21 mouse cellular contexts compared by ENCODE assay signal in the genomic region with DNA sequence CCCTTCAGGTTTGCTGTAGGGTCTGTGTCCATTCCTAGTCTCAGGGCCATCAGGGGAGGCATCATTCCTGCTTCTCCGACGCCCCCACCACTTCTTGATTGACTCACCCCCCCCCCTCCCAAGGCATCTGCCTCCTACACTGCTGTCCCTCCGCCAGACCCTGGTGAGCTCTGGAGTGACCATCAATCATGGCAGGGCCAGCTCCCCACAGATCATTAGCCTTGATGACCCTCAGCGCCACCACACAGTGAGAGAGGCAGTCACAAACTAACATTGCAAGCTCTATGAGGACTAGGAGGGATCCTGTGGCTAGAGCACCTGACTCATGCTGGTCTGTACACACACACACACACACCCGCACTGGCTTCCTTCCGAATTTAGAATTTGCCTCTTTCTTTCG. TPM values are rescaled to one million over a fixed set of nuclear protein-coding genes. Genes with fewer than 3 reads are reported as not detected.
A peak's percentile ranks its signal among the peaks of the same experiment; 100 is the strongest.
DNase-seq lines count a peak whose midpoint lies in the region; ATAC-seq lines count a peak whose summit lies in the region.
"Had no signal": no experiment of that assay in that cellular context is flagged by ENCODE, and none has a peak within 500 bp of the region (broad histone marks: within the 10 kb centered on the region; RNA-seq: fewer than 3 reads in every experiment).

No protein-coding gene starts in this region.

- intact Hi-C loops in left cerebral cortex, postnatal 36 days (cut with DNase I), result no loop called here

- no peak overlapping the region for H3K9ac ChIP-seq in kidney, embryonic 16.5 days (replicated peaks; ENCODE audit: low read length)
- H3K9ac ChIP-seq in midbrain, embryonic 11.5 days (ENCODE audit: low read length), result no peak overlapping the region
- H3K9ac ChIP-seq: embryonic facial prominence, embryonic 13.5 days; heart, embryonic 15.5 days had no signal

- H3K4me1 ChIP-seq in kidney, embryonic 16.5 days (ENCODE audit: insufficient read depth, low read length), result peaks cover 15% of the 10 kb centered on the region
- peaks cover 41% of the 10 kb centered on the region for H3K4me1 ChIP-seq in limb, embryonic 10.5 days
- no peaks in the 10 kb centered on the region for H3K4me1 ChIP-seq in midbrain, embryonic 11.5 days (ENCODE audit: control insufficient read depth, insufficient read depth, low read length)
- H3K4me1 ChIP-seq: embryonic facial prominence, embryonic 13.5 days had no signal

- peak; percentile 88 for ATAC-seq in kidney, embryonic 16.5 days (ENCODE audit: low FRiP score, low TSS enrichment)
- no peak for ATAC-seq in midbrain, embryonic 11.5 days (ENCODE audit: low FRiP score)
- ATAC-seq: forebrain, embryonic 14.5 days; hindbrain, postnatal 0 days; intestine, postnatal 0 days had no signal

- H3K27me3 ChIP-seq in kidney, embryonic 16.5 days (ENCODE audit: insufficient read depth, low read length), result no peaks in the 10 kb centered on the region
- peaks cover 7% of the 10 kb centered on the region; the same call in 1 of the 2 replicates for H3K27me3 ChIP-seq in limb, embryonic 10.5 days (ENCODE audit: low read depth, poor library complexity, severe bottlenecking)
- H3K27me3 ChIP-seq in midbrain, embryonic 11.5 days (ENCODE audit: control insufficient read depth, insufficient read depth, low read length), result no peaks in the 10 kb centered on the region
- H3K27me3 ChIP-seq: embryonic facial prominence, embryonic 13.5 days; heart, embryonic 15.5 days had no signal

- H3K36me3 ChIP-seq in kidney, embryonic 16.5 days (ENCODE audit: insufficient read depth, low read length), result no peaks in the 10 kb centered on the region
- H3K36me3 ChIP-seq in limb, embryonic 10.5 days, result no peaks in the 10 kb centered on the region
- H3K36me3 ChIP-seq in midbrain, embryonic 11.5 days (ENCODE audit: control insufficient read depth, insufficient read depth, low read length), result no peaks in the 10 kb centered on the region
- H3K36me3 ChIP-seq: embryonic facial prominence, embryonic 13.5 days; G1E; heart, embryonic 15.5 days; midbrain, embryonic 10.5 days had no signal

- no peaks in the 10 kb centered on the region for H3K9me3 ChIP-seq in kidney, embryonic 16.5 days (ENCODE audit: low read length)
- H3K9me3 ChIP-seq in limb, embryonic 10.5 days (replicated peaks), result no peaks in the 10 kb centered on the region
- H3K9me3 ChIP-seq in midbrain, embryonic 11.5 days (ENCODE audit: control insufficient read depth, low read length), result no peaks in the 10 kb centered on the region
- H3K9me3 ChIP-seq: embryonic facial prominence, embryonic 13.5 days; G1E; heart, embryonic 15.5 days; midbrain, embryonic 10.5 days had no signal

- no peak overlapping the region for H3K4me3 ChIP-seq in kidney, embryonic 16.5 days (ENCODE audit: low read length)
- H3K4me3 ChIP-seq in limb, embryonic 10.5 days, result no peak overlapping the region
- no peak overlapping the region for H3K4me3 ChIP-seq in midbrain, embryonic 11.5 days (ENCODE audit: low read depth, low read length)
- H3K4me3 ChIP-seq: embryonic facial prominence, embryonic 13.5 days; heart, embryonic 15.5 days; midbrain, embryonic 10.5 days had no signal

- no peak for DNase-seq in kidney, adult 18-20 months
- DNase-seq in 3134 (ENCODE audit: extremely low read depth, insufficient read length, low spot score), result peak; percentile 49
- peak; percentile 86 for DNase-seq in 416B (ENCODE audit: low read depth)
- DNase-seq in limb, embryonic 10.5 days (ENCODE audit: low spot score), result no peak
- no peak for DNase-seq in adrenal gland, postnatal 14 days
- DNase-seq in left cerebral cortex, postnatal 36 days (ENCODE audit: low spot score in 2 of 2), result no peak
- no peak for DNase-seq in midbrain, embryonic 11.5 days (ENCODE audit: low spot score, missing footprints)
- DNase-seq: adrenal gland, postnatal 36 days; cerebellum, adult 2 months; gastrocnemius, postnatal 25 days; heart, postnatal 4 days; lung, postnatal 14 days; thymus, adult 18-20 months had no signal

- H3K4me2 ChIP-seq in kidney, embryonic 16.5 days (replicated peaks; ENCODE audit: low read depth, low read length), result no peak overlapping the region
- no peak overlapping the region for H3K4me2 ChIP-seq in midbrain, embryonic 11.5 days
- H3K4me2 ChIP-seq: embryonic facial prominence, embryonic 13.5 days; heart, embryonic 15.5 days had no signal

- 19% methylated on average over 7 of the region's 7 CpGs for WGBS in kidney, embryonic 16.5 days
- 39% methylated on average over 7 of the region's 7 CpGs for whole genome bisulfite sequencing in limb, embryonic 10.5 days
- WGBS in midbrain, embryonic 11.5 days, result 91% methylated on average over 6 of the region's 7 CpGs

- H3K27ac ChIP-seq in kidney, embryonic 16.5 days (ENCODE audit: low read length), result no peak overlapping the region
- H3K27ac ChIP-seq in limb, embryonic 10.5 days, result 0 out of 2 replicates have a peak overlapping the region, but pooled peaks have one; percentile 19
- H3K27ac ChIP-seq in midbrain, embryonic 11.5 days (ENCODE audit: low read depth, low read length), result no peak overlapping the region
- H3K27ac ChIP-seq: embryonic facial prominence, embryonic 13.5 days; heart, embryonic 15.5 days; hindbrain, postnatal 0 days; midbrain, embryonic 10.5 days had no signal

RNA-seq across cellular contexts. Expression of gene Pstpip1, which starts 15.2 kb away (rescaled TPM):
- 0.91 and 0.96 TPM in 2 replicates for polyA plus RNA-seq in kidney, embryonic 16.5 days (2015; fragmentation: Nextera tagmentation; extraction: Ambion mirVana)
- polyA plus RNA-seq in limb, embryonic 10.5 days (2016; fragmentation: Nextera tagmentation; extraction: Ambion mirVana), result 0.64 and 0.90 TPM in 2 replicates
- 1.3 and 8.9 TPM in 2 replicates for total RNA-seq in adrenal gland, postnatal 14 days (2021)
- total RNA-seq in left cerebral cortex, postnatal 36 days (2021), result 1 to 10 TPM; 1.9 to 2.6 TPM
- polyA plus RNA-seq in midbrain, embryonic 11.5 days (2014; fragmentation: Nextera tagmentation; extraction: Ambion mirVana), result 0.33 TPM in 1 of 2 replicates, not detected in the other
- total RNA-seq: G1E had no signal

Comparison
In these comparisons a context has a peak if more than half of its experiments do, and no peak if none do; other contexts are left out.
1. DNase-seq: peak in 3134 (single experiment) and 416B (single experiment); none in kidney, adult 18-20 months (single experiment), limb, embryonic 10.5 days (single experiment), adrenal gland, postnatal 14 days (single experiment), left cerebral cortex, postnatal 36 days (0 of 2) and midbrain, embryonic 11.5 days (single experiment).